Mouse (Mus musculus) testis, postnatal 14 days (tissue): ENCODE measurements around the gene Fam207a.

Experiments used
- DNase-seq: peaks from one replicate; pipeline ENCODE4 v3.0.0; 2021; ENCODE audit warnings: low spot score

Fam207a gene

GRCm38 (mm10) chr10:77531026-77532019 is 15.7 kb upstream of the Fam207a start:
- DNase-seq, result peak; percentile 59

DNA sequence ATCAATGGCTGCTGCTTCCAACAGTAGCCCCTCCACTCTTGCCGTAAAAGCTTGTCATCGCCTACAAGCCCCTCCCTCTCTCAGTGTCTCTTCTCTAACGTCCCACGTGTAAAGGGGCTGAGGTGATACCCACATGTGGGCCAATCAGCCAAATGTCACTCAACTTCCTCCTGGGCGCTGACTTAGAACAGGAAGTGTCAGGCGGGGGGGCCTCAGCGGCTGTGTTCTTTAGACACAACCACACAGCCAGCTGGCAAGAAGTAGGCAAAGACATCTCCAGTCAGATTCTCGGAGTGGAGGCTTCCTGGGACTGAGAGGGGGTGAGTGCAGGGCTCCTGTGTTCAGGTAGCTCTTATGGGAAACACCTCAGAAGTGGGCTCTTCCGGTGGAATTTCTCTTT is 14.6 kb upstream of the Fam207a start, which contains the start of gene Itgb2:
TSS of gene Itgb2 (plus strand) at position 113 of the 400 bp plus-strand sequence.
- DNase-seq, result no peak

DNA sequence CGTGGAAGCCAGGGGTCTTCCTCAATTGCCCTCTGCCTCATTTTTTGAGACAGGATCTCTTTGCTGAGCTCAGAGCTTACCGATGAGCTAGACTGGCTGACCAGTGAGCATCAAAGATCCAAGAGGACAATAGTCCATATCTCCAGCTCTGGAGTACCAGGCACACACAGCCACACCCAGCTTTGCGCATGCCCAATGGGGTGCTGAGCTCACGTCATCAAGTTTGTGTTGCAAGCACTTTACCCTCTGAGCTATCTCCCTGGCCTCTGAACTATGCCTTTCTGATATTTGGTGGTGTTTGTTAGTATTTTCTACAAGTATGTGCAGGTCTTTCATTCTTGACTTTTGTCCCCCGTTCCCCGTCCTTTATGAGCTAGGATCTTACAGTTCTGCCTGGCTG is 13.0 kb upstream of the Fam207a start:
- no peak for DNase-seq

DNA sequence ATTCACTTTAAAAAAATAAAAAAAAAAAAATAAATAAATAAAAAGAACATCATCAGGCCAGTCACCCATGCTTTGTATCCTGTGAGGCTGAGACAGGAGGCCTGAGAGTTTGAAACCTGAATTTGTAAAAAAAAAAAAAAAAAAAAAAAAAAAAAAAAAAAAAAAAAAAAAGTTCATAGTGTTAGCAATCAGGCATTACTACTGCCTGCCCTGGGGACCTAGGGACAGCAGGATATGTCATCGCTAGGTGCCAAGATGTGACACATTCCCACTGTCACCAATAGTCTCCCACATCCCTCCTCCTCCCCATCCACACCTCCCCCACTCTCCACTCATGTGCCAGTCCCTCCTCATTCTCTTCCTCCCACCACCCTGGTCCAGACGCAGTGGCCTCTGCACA is 10.9 kb upstream of the Fam207a start:
- no peak for DNase-seq

DNA sequence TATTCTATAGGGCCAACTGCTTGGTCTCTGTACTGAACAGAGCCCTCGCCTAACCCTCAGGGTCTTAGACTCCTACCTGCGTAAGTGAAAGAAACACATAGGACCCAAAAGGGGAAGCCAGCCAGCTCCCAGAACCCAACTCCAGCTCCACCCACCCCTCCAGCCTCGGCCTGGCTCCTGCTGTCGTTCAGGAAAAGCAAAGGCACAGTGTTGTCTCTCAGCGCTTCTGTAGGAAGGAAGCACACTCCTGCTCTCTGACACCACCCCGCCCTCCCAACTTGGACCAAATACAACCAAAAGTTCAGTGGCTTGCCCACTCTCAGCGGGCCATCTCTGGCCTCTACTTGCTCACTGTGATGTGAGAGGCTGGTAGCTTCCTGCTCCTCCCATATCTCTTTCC is 7.7 kb upstream of the Fam207a start:
- no peak for DNase-seq

- no peak for DNase-seq
These were observed 7.2 kb upstream of the Fam207a start for GRCm38 (mm10) chr10:77522746-77523145.

GRCm38 (mm10) chr10:77522021-77522731 is 6.6 kb upstream of the Fam207a start:
- DNase-seq, result no peak

GRCm38 (mm10) chr10:77520497-77520896 is 4.9 kb upstream of the Fam207a start:
- DNase-seq, result no peak

DNA sequence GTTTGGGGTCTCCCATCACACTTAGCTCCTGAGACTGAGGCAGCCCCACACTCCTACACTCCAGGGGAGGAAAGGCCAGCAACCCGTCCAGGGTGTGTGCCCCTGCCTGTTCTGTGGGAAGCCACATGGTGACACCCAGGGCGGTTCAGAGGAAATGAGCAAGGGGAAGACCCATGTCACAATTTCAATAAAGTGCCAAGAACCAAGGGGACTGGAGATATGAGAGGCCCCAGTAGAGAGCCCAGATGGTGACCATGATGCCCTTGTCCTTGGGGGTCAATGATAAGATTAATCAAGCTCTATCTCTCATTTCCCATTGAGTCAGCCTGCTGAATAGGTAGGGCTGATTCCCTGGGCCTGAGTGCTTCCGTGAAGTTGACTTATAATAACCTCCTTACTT is 3.6 kb upstream of the Fam207a start:
- DNase-seq, result no peak

DNA sequence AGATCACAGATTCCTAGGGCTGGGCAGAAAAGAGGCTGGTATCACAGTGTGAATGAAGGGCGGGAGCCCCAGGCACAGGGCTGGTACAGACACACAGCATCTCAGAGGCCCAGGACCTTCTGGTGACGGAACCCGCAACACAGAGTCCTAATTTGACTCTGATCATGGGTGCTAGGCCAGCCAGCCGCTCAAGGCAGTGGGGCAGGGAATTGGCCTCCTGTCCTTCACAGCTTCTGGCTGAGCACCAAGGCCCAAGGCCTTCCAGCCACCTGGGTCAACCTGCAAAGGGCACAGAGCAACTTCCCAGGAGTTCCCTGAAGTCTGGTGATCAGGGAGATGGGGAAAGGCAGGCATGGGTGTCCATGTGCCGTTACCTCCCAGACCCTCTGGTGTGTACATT is 2.2 kb upstream of the Fam207a start:
- no peak for DNase-seq

- DNase-seq, result peak; percentile 52
These were observed 1.6 kb upstream of the Fam207a start for GRCm38 (mm10) chr10:77517066-77517620.

- DNase-seq, result no peak
These were observed 880 bp upstream of the Fam207a start for GRCm38 (mm10) chr10:77516379-77516951.

GRCm38 (mm10) chr10:77510225-77510982 is 5.2 kb downstream of the Fam207a start:
- no peak for DNase-seq

DNA sequence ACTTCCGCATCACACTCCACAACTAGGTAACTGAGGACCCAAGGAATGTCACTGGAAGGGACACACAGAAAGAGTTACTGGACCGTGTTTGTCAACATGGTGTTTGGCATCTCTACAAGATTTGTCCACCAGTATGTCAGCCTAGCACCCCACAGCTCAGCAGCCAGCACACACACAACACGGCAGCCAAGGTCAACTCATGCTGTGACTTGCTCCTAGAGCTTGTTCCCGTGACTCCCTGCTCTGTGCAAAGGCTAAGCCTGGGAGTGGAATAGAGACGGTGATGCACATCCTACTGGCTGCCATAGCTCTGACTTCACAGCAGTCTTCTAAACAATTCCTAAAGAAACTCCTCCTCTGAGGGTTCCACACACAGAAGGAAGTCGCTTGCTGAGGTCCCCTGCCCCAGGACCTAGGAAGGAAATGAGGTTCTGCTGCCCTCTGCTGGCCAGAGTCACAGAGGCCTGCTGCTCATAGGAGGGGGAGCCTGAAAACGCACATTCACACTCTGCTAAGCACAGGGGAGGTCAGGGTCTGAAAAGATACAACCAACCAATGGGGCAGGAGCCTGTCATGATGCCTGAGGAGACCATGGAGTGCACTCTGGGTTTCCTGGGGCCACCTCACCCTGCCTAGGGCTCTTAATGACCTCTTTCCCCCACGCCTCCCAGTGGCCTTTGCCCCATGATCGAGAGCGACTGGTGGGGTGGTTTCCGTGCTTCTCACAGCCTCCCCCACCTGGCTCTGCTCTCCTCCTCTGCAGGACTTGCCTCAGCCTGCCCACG is 6.0 kb downstream of the Fam207a start:
- peak; percentile 40 for DNase-seq

GRCm38 (mm10) chr10:77508744-77509143 is 6.8 kb downstream of the Fam207a start:
- DNase-seq, result no peak

GRCm38 (mm10) chr10:77507779-77508178 is 7.8 kb downstream of the Fam207a start:
- DNase-seq, result no peak

GRCm38 (mm10) chr10:77506961-77507577 is 8.5 kb downstream of the Fam207a start:
- peak; percentile 37 for DNase-seq

DNA sequence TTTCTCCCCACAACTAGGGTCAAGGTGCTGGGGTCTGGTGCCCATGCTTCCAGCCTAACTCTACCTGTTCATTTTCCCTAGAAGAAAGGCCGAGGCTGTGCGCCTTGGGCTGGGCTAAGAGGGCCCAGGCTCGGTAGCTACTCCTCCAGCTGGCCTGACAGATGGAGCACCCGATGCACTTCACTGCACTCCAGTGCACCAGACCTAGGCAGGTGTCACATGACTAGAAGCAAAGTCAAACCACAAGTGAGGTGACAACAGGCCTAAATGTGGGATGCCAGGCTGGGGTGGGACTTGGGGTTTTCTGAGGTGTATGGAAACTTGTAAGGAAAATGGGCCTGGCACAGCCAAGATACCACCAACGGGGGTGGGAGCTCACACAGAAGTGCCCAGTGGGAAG is 9.1 kb downstream of the Fam207a start:
- DNase-seq, result no peak

GRCm38 (mm10) chr10:77504143-77504542 is 11.4 kb downstream of the Fam207a start:
- DNase-seq, result no peak
